Mouse (Mus musculus) Muller cell, postnatal 12 days (primary cell): Measurements from ENCODE around the gene Kif27.

Source experiments
- DNase-seq: peaks from one replicate; pipeline ENCODE4 v3.0.0-alpha.2; 2015; ENCODE audit errors: inconsistent ontology term

The Kif27 gene

DNA sequence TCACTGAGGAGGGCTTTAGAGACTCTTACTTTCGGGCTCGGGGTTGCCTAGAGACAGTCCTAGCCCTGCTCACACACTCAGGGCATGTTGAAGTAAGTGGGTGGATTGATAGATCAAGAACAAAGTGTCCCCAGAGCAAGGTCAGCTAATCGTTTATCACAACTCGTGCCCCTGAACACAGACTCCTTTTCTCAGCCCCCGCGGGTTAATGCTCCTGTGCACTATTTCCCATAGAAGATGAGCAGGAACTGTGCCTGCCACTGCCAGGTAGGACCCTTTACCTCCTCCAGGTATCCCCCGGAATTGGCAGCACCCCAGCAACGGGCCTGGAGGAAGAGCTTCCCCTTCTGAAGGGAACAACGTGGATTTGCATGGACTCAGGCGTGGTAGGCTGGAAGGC lies 82.7 kb downstream of the Kif27 start:
- DNase-seq, result no peak

- no peak for DNase-seq
Observed at GRCm38 (mm10) chr13:58275599-58275998, 83.3 kb downstream of the Kif27 start, which contains the start of gene Gkap1. Gkap1 (minus strand) TSS chr13:58275699.

GRCm38 (mm10) chr13:58275076-58275475 lies 83.8 kb downstream of the Kif27 start:
- DNase-seq, result no peak

- peak; percentile 90 for DNase-seq
Observed at GRCm38 (mm10) chr13:58274259-58274991, 84.5 kb downstream of the Kif27 start.

DNA sequence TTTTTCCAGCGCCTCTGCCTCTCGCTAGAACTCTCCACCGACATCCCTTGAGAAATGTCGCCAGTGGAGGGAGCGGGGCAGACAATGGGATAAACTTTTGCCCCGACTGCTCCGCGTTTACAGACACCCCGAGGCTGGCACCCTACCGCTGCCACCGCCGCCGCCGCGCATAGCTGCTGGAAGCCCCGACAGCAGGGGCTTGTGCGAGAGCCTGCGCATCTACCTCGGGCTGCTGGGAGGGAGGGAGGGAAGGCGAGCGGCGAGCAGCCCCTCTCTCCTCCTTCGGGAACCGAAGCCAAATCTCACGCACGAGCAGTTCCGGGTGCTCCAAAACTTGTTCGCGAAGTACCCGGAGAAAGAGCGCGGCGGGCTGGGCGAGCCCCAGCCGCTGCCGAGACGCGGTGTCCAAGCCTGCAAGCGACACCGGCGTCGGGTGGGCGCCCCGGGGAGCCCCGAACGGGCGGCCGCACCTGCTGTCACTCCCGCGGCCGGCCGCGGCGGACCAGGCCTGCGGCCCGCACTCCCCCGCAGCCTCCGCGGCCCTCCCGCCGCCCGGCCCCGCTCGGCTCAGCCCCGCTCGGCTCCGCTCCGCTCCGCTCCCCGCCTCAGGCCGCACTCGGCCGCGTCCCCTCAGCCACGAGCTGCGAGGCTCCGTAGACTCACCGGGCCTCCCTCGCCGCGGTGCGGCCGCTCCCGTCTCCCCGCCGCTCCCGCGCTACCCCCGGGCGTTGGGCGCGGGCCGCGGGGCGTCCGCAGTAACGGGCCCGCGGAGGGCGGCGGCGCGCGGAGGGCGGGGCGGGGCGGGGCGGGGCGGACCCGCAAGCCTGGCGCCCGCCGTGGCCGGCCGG lies 85.3 kb downstream of the Kif27 start:
- peak; percentile 56 for DNase-seq

DNA sequence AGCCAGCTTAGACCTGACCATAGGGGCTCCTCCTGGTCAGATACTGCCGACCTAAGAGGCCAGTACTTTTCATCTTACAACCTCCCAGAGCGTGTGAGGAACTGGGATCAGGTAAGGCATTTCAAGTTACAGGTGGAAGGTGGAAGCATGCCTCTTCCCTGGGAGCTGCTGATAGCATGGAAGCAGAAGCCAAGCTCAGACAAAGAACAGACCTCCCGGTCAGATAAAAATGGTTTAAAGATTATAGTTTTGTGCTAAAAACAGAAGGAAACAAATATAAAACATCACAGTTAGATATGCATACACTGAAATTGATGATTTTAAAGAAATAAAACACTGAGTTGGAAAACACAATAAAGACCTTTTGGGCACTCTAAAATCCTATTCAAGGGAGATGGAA lies 92.1 kb downstream of the Kif27 start:
- DNase-seq, result no peak

GRCm38 (mm10) chr13:58263546-58263945 lies 95.4 kb downstream of the Kif27 start:
- no peak for DNase-seq

GRCm38 (mm10) chr13:58261674-58262073 lies 97.2 kb downstream of the Kif27 start:
- DNase-seq, result no peak

DNA sequence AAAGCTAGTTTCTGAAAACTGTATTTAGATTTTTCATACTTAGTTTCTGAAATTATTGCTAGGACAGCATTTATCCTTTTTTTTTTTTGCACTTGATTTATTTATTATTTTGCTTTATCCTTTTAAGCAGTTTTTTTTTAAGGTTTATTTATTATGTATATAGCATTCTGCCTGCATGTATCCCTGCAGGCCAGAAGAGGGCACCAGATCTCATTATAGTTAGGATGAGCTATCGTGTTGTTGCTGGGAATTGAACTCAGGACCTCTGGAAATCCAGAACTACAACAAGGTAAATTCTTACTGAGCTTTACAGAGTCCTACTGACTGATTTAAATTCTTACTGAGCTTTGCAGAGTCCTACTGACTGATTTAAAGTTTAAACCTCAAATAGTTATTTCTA lies 105.7 kb downstream of the Kif27 start:
- no peak for DNase-seq

DNA sequence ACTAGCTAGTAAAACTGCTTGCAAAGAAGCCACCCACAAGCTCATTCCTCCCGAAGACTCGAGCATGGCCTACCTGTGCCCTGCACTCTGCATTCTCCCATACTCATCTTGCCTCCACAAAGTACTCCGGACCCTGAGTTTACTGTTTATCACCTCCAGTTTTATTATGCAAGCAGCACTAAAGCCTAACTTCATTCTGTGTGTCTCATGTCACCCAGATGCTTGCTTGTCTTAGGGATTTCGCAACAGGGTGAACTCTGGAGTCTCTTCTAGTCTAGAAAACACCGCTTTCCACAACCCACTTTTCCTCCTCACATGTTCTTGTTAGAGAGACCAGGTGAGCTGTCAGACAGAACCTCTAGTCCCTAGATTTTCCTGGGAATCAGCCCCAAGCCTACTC lies 110.0 kb downstream of the Kif27 start:
- DNase-seq, result no peak
